Mouse (Mus musculus) lung, adult 2 months (tissue): ENCODE measurements around the gene Nhs.

Experiments
- CTCF ChIP-seq: fragments of 200-500 bp; IDR thresholded peaks from 2 replicates; pipeline ENCODE4 v1.5.1; 2011; ENCODE audit warnings: mild to moderate bottlenecking, low read length, control low read depth; ENCODE audit not compliant: insufficient read depth
- POLR2A ChIP-seq: fragments of 200-500 bp; IDR thresholded peaks from 2 replicates; pipeline ENCODE4 v1.6.1; 2011; ENCODE audit warnings: low read depth, mild to moderate bottlenecking, control low read depth, low read length, borderline replicate concordance; ENCODE audit errors: extremely low read depth

DNA sequence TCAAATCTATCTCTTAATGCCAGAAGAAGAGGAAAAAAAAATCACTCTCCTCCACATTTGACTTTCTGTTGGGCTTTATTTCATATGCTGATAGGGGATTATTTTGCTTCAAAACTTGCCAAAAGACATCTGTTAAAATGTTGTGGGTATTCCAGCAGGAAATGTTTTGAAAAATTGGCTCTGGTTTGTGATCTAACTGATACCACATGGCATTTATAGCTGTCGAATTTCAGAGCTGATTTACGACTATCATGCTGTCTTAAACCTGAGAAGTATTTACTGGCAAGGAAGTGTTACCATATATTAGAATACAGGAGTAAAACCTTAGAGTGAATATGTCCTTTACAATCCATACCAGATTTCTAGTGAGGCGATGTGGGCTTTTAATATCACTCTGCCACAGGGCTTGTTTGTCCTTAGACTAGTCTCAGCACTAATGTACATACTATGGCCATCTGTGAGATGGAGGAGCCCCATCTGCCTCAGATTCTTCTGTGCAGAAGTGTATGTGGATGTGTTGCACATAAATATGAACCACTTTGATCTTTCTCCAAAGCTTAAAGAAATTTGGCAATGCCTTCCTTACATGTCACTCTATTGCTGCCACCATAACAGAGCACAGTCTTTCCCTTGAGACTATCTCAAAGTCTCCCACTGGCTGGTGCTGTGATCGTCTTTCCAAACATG is 305.8 kb downstream of the Nhs start:
- TF ChIP-seq POLR2A (no peak), CTCF (no peak)
